Mouse (Mus musculus) CH12.LX (cell line): Measurements from ENCODE around the gene Borcs6. TPM values are rescaled to one million over a fixed set of nuclear protein-coding genes. Genes with fewer than 3 reads are reported as not detected.

Source experiments
- DNase-seq: peaks from one replicate; pipeline ENCODE4 v3.0.0-alpha.2; 2013; ENCODE audit errors: extremely low read depth
- H3K27ac ChIP-seq: 2 replicates; pipeline ENCODE4 v1.5.1; 2012; ENCODE audit warnings: low read depth, mild to moderate bottlenecking, control low read depth, moderate library complexity; ENCODE audit not compliant: insufficient read depth
- H3K27me3 ChIP-seq: replicated peaks from 2 replicates; pipeline ENCODE3; 2012; ENCODE audit warnings: inconsistent platforms
- H3K36me3 ChIP-seq, 2 experiments: replicated peaks in 1 of 2; 2 replicates each; pipeline versions ENCODE3 to v1.6.1; 2012; ENCODE audit warnings: inconsistent platforms in 1 of 2, low read length in 1 of 2, mild to moderate bottlenecking in 1 of 2, mixed read lengths in 1 of 2, moderate library complexity in 1 of 2; ENCODE audit not compliant: control insufficient read depth in 1 of 2, insufficient read depth in 1 of 2
- H3K4me1 ChIP-seq, 2 experiments: 2 replicates each; pipeline ENCODE4 v1.6.1; 2012; ENCODE audit warnings: inconsistent platforms in 1 of 2, moderate library complexity in 1 of 2; ENCODE audit not compliant: insufficient read depth in 2 of 2, control insufficient read depth in 1 of 2
- H3K4me2 ChIP-seq: 2 replicates; pipeline ENCODE4 v1.6.1; 2012; ENCODE audit warnings: low read depth, mild to moderate bottlenecking, control low read depth; ENCODE audit not compliant: poor library complexity, insufficient read depth, severe bottlenecking
- H3K4me3 ChIP-seq, 3 experiments: fragments of 150-350 bp in 1 of 3; sonication (generic) in 1 of 3; replicated peaks in 1 of 3; 2 replicates each; pipeline versions ENCODE3 to v1.5.1; 2011 to 2012; ENCODE audit warnings: low read depth in 2 of 3, low read length in 2 of 3, mild to moderate bottlenecking in 2 of 3, moderate library complexity in 2 of 3, control low read depth in 1 of 3, improper control_type of control experiment in 1 of 3, inconsistent platforms in 1 of 3, mixed read lengths in 1 of 3; ENCODE audit not compliant: poor library complexity in 1 of 3
- H3K79me2 ChIP-seq: replicated peaks from 2 replicates; pipeline ENCODE4 v1.6.1; 2012; ENCODE audit warnings: mild to moderate bottlenecking, moderate library complexity; ENCODE audit not compliant: control insufficient read depth, poor library complexity, insufficient read depth, severe bottlenecking; ENCODE audit errors: extremely low read depth
- H3K9ac ChIP-seq: 2 replicates; pipeline ENCODE4 v1.6.1; 2012; ENCODE audit warnings: low read depth, mild to moderate bottlenecking, control low read depth, moderate library complexity; ENCODE audit not compliant: insufficient read depth
- H3K9me3 ChIP-seq: replicated peaks from 2 replicates; pipeline ENCODE3; 2012; ENCODE audit warnings: low read length, inconsistent platforms, mixed read lengths
- CTCF ChIP-seq, 2 experiments: IDR thresholded peaks in 1 of 2; conservative IDR thresholded peaks in 1 of 2; 2 replicates each; pipeline ENCODE4 v1.5.1; 2011 to 2012; ENCODE audit warnings: low read depth in 2 of 2, low read length in 2 of 2, improper control_type of control experiment in 1 of 2, inconsistent platforms in 1 of 2, mild to moderate bottlenecking in 1 of 2, moderate library complexity in 1 of 2
- E2F4 ChIP-seq: IDR thresholded peaks from 2 replicates; pipeline ENCODE4 v1.6.1; 2011; ENCODE audit warnings: low read depth, low read length, improper control_type of control experiment; ENCODE audit not compliant: insufficient replicate concordance
- EP300 ChIP-seq: IDR thresholded peaks from 2 replicates; pipeline ENCODE4 v1.6.1; 2011; ENCODE audit warnings: low read length, improper control_type of control experiment
- ETS1 ChIP-seq: conservative IDR thresholded peaks from 2 replicates; pipeline ENCODE4 v1.6.1; 2012; ENCODE audit warnings: low read depth, mild to moderate bottlenecking, inconsistent platforms, low read length, improper control_type of control experiment, moderate library complexity
- HCFC1 ChIP-seq: IDR thresholded peaks from 2 replicates; pipeline ENCODE4 v1.6.1; 2012; ENCODE audit warnings: low read depth, mild to moderate bottlenecking, inconsistent platforms, low read length, improper control_type of control experiment
- JUN ChIP-seq: IDR thresholded peaks from 2 replicates; pipeline ENCODE4 v1.6.1; 2011; ENCODE audit warnings: low read depth, mild to moderate bottlenecking, low read length, improper control_type of control experiment, moderate library complexity; ENCODE audit not compliant: insufficient read depth
- JUND ChIP-seq: conservative IDR thresholded peaks from 2 replicates; pipeline ENCODE4 v1.6.1; 2011; ENCODE audit warnings: low read depth, low read length, improper control_type of control experiment
- KAT2A ChIP-seq: IDR thresholded peaks from 2 replicates; pipeline ENCODE4 v1.6.1; 2012; ENCODE audit warnings: low read length, improper control_type of control experiment, inconsistent platforms; ENCODE audit not compliant: insufficient replicate concordance
- MAFK ChIP-seq: IDR thresholded peaks from 2 replicates; pipeline ENCODE4 v1.6.1; 2011; ENCODE audit warnings: low read length, improper control_type of control experiment; ENCODE audit not compliant: insufficient replicate concordance
- MAZ ChIP-seq: IDR thresholded peaks from 2 replicates; pipeline ENCODE4 v1.6.1; 2012; ENCODE audit warnings: low read depth, mild to moderate bottlenecking, inconsistent platforms, low read length, improper control_type of control experiment, moderate library complexity
- MEF2A ChIP-seq: IDR thresholded peaks from 2 replicates; pipeline ENCODE4 v1.6.1; 2014; ENCODE audit warnings: low read depth, mild to moderate bottlenecking, inconsistent platforms, low read length, improper control_type of control experiment, borderline replicate concordance
- MYC ChIP-seq: IDR thresholded peaks from 2 replicates; pipeline ENCODE4 v1.6.1; 2011; ENCODE audit warnings: low read depth, mild to moderate bottlenecking, improper control_type of control experiment, low read length
- NRF1 ChIP-seq: IDR thresholded peaks from 2 replicates; pipeline ENCODE4 v1.6.1; 2014; ENCODE audit warnings: low read depth, mild to moderate bottlenecking, inconsistent platforms, low read length, improper control_type of control experiment, moderate library complexity
- PAX5 ChIP-seq: IDR thresholded peaks from 2 replicates; pipeline ENCODE4 v1.6.1; 2012; ENCODE audit warnings: low read length, inconsistent platforms, mixed read lengths
- POLR2AphosphoS2 ChIP-seq: IDR thresholded peaks from 2 replicates; pipeline ENCODE4 v1.6.1; 2011; ENCODE audit warnings: low read depth, low read length, improper control_type of control experiment
- RAD21 ChIP-seq: IDR thresholded peaks from 2 replicates; pipeline ENCODE4 v1.6.1; 2011; ENCODE audit warnings: low read depth, mild to moderate bottlenecking, low read length, improper control_type of control experiment, moderate library complexity
- TBP ChIP-seq: conservative IDR thresholded peaks from 2 replicates; pipeline ENCODE4 v1.6.1; 2011; ENCODE audit warnings: low read depth, low read length, improper control_type of control experiment
- USF1 ChIP-seq: IDR thresholded peaks from 2 replicates; pipeline ENCODE4 v1.6.1; 2014; ENCODE audit warnings: low read depth, mild to moderate bottlenecking, inconsistent platforms, low read length, improper control_type of control experiment
- ZMIZ1 ChIP-seq: IDR thresholded peaks from 2 replicates; pipeline ENCODE4 v1.6.1; 2012; ENCODE audit warnings: low read depth, mild to moderate bottlenecking, inconsistent platforms, low read length, improper control_type of control experiment
- dilution Hi-C: fragments of 300-500 bp; cut with MboI; formaldehyde crosslinking; loops from 2 replicates; pipeline ENCODE4 v1.14.3; 2020; ENCODE audit warnings: low sequenced_read_pairs; ENCODE audit not compliant: extremely low pct_unique_long_range_greater_than_20kb, extremely low pct_ligation_motif_present
- in situ Hi-C: fragments of 300-500 bp; cut with MboI; formaldehyde crosslinking; loops from 3 replicates; pipeline ENCODE4 v1.14.3; 2019; ENCODE audit warnings: low sequenced_read_pairs, low pct_ligation_motif_present, low pct_unique_long_range_greater_than_20kb, mixed read lengths
- polyA plus RNA-seq: library from polyadenylated mRNA; unstranded; fragments of >175 nt; gene quantifications from 2 replicates; pipeline ENCODE4 v1.2.1, GENCODE M21; 2012; ENCODE audit warnings: low read depth; ENCODE audit not compliant: insufficient read length
- total RNA-seq, 2 experiments: library from RNA; depleted of rRNA; stranded (reverse); fragments of 300-350 nt in 1 of 2; fragments of >200 nt in 1 of 2; gene quantifications; 2 replicates each; pipeline ENCODE4 v1.2.3; 2012 to 2014

The Borcs6 gene
- total and polyA plus RNA-seq, 3 experiments, result 5.4 to 11.1 (median 7.3) TPM

- no peaks in the 10 kb centered on the region for H3K9me3 ChIP-seq
- H3K4me2 ChIP-seq, result no peak overlapping the region
- H3K27me3 ChIP-seq, result no peaks in the 10 kb centered on the region
- no peak overlapping the region for H3K4me3 ChIP-seq
- H3K79me2 ChIP-seq, result no peaks in the 10 kb centered on the region
- H3K4me1 ChIP-seq, result peaks cover 12 to 22% of the 10 kb centered on the region in 2 experiments
- H3K9ac ChIP-seq, result no peak overlapping the region
- in situ Hi-C loops (no loop called here), dilution Hi-C loops (no loop called here)
- peaks cover 67 to 78% of the 10 kb centered on the region in 2 experiments for H3K36me3 ChIP-seq
- H3K27ac ChIP-seq, result no peak overlapping the region
- no peak for DNase-seq
- TF ChIP-seq E2F4, result no peak
- no peak for TF ChIP-seq USF1
- no peak for TF ChIP-seq HCFC1
- TF ChIP-seq JUN, result no peak
- TF ChIP-seq MAZ, result no peak
Measured at GRCm38 (mm10) chr11:69033552-69033951, 26.0 kb upstream of the Borcs6 start.

- Histone ChIP-seq H3K27ac (no peak overlapping the region), H3K9ac (no peak overlapping the region), H3K79me2 (no peaks in the 10 kb centered on the region), H3K4me1 (peaks cover 18 to 32% of the 10 kb centered on the region in 2 experiments), H3K36me3 (peaks cover 58 to 68% of the 10 kb centered on the region in 2 experiments), H3K27me3 (no peaks in the 10 kb centered on the region), H3K4me2 (no peak overlapping the region), H3K4me3 (no peak overlapping the region), H3K9me3 (no peaks in the 10 kb centered on the region)
- TF ChIP-seq KAT2A (no peak), E2F4 (no peak), MAZ (no peak), POLR2AphosphoS2 (no peak), MYC (no peak), ZMIZ1 (no peak), MAFK (no peak), JUN (no peak), PAX5 (no peak), JUND (no peak), RAD21 (no peak), EP300 (no peak), TBP (no peak), CTCF (conservative IDR thresholded peaks at IDR 0.05 in 1 of 2, IDR thresholded peaks at IDR 0.05 in 1 of 2; ENCODE audit: low read depth in 2 of 2, low read length in 2 of 2) (no peak), ETS1 (no peak), NRF1 (no peak), MEF2A (no peak)
- in situ Hi-C loops (no loop called here), dilution Hi-C loops (no loop called here)
- DNase-seq, result no peak
Measured at GRCm38 (mm10) chr11:69034585-69034984, 24.9 kb upstream of the Borcs6 start.
